Mouse (Mus musculus) hindbrain, postnatal 0 days (tissue): ENCODE data around the gene Tacc2. TPM values are rescaled to one million over a fixed set of nuclear protein-coding genes. Genes with fewer than 3 reads are reported as not detected.

ENCODE experiments used
- ATAC-seq: fragments of 200-750 bp; cut with Nextera tagmentation; 2 replicates; pipeline ENCODE4 v1.8.0; 2017; ENCODE audit warnings: mild to moderate bottlenecking, moderate TSS enrichment, moderate library complexity
- DNase-seq: peaks from one replicate; pipeline ENCODE4 v3.0.0-alpha.2; 2015; ENCODE audit warnings: low spot score
- H3K27ac ChIP-seq: fragments of 300-500 bp; sonication (generic); 2 replicates; pipeline ENCODE4 v1.5.1; 2014; ENCODE audit warnings: mild to moderate bottlenecking
- H3K27me3 ChIP-seq: fragments of 300-500 bp; sonication (generic); 2 replicates; pipeline ENCODE4 v1.6.1; 2014; ENCODE audit warnings: low read length, mixed read lengths; ENCODE audit not compliant: insufficient read depth
- H3K36me3 ChIP-seq: fragments of 300-500 bp; sonication (generic); 2 replicates; pipeline ENCODE4 v1.6.1; 2014; ENCODE audit warnings: low read length, mixed read lengths; ENCODE audit not compliant: insufficient read depth
- H3K4me1 ChIP-seq: fragments of 300-500 bp; sonication (generic); 2 replicates; pipeline ENCODE4 v1.6.1; 2014; ENCODE audit warnings: antibody characterized with exemption, low read length, mixed read lengths; ENCODE audit not compliant: insufficient read depth
- H3K4me2 ChIP-seq: fragments of 300-500 bp; sonication (generic); 2 replicates; pipeline ENCODE4 v1.6.1; 2014; ENCODE audit warnings: low read depth, mild to moderate bottlenecking, low read length, moderate library complexity, mixed read lengths
- H3K4me3 ChIP-seq: fragments of 300-500 bp; sonication (generic); 2 replicates; pipeline ENCODE4 v1.5.1; 2014; ENCODE audit warnings: low read length
- H3K9ac ChIP-seq: fragments of 300-500 bp; sonication (generic); replicated peaks from 2 replicates; pipeline ENCODE4 v1.6.1; 2014; ENCODE audit warnings: mild to moderate bottlenecking, low read length, moderate library complexity, mixed read lengths
- H3K9me3 ChIP-seq: fragments of 300-500 bp; sonication (generic); 2 replicates; pipeline ENCODE4 v1.6.1; 2016; ENCODE audit warnings: low read length, mixed read lengths
- CTCF ChIP-seq: IDR thresholded peaks from 2 replicates; pipeline ENCODE4 v1.5.1; 2016; ENCODE audit warnings: antibody characterized with exemption, control low read depth, low read depth
- WGBS: fragments of 180-500 bp; shearing (Covaris S2); extraction: QIAGEN DNeasy Blood & Tissue Kit; methylation state at CpG from one replicate; pipeline ENCODE4 v1.1.7; 2014; 5-methylcytosine and 5-hydroxymethylcytosine counted together
- polyA plus RNA-seq: library from polyadenylated mRNA; unstranded; fragments of >200 nt; fragmentation: Nextera tagmentation; extraction: Ambion mirVana; gene quantifications from 2 replicates; pipeline ENCODE4 v1.2.1, GENCODE M21; 2015
- total RNA-seq: library from RNA; depleted of rRNA; stranded (reverse); fragments of >200 nt; gene quantifications from 2 replicates; pipeline ENCODE4 v1.2.3, GENCODE M21; 2014

Tacc2 gene
- total and polyA plus RNA-seq, 2 experiments from 2014 or later: 38.4 to 51.8 TPM

- H3K4me1 ChIP-seq: no peaks in the 10 kb centered on the region
- WGBS: 76% methylated on average over 9 of the region's 9 CpGs
- TF ChIP-seq CTCF: no peak
- H3K27me3 ChIP-seq: no peaks in the 10 kb centered on the region
- H3K27ac ChIP-seq: no peak overlapping the region
- no peak overlapping the region for H3K4me2 ChIP-seq
- DNase-seq (no peak), ATAC-seq (no peak)
- H3K4me3 ChIP-seq: no peak overlapping the region
- H3K36me3 ChIP-seq: no peaks in the 10 kb centered on the region
- no peak overlapping the region for H3K9ac ChIP-seq
- no peaks in the 10 kb centered on the region for H3K9me3 ChIP-seq
Observed at GRCm38 (mm10) chr7:130568783-130569436, 8.3 kb upstream of the Tacc2 start.

DNA sequence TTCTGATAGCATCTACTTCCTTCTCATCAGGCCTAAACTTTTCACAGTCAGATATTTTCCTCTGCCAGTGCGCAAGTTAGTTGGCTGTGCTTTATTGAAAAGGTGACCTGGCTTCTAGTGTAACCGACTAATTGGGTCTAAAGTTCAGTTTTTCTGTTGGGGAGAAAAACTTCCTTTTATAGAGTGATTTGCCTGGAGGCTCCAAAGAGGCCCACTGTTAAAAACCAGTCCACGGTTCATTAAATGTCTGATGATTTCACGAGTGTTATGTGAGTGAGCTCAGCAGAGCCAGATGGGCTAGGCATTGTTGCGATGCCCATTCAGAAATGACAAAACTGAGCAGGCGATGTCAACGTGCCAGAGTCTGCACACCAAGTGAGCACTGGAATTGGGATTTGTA is 6.8 kb upstream of the Tacc2 start:
- no peak overlapping the region for H3K9ac ChIP-seq
- H3K27ac ChIP-seq: no peak overlapping the region
- H3K4me2 ChIP-seq: no peak overlapping the region
- no peaks in the 10 kb centered on the region for H3K9me3 ChIP-seq
- no peaks in the 10 kb centered on the region for H3K27me3 ChIP-seq
- no peak for ATAC-seq
- H3K4me1 ChIP-seq: no peaks in the 10 kb centered on the region
- 35% methylated on average over 7 of the region's 7 CpGs for WGBS
- no peak for DNase-seq
- TF ChIP-seq CTCF: no peak
- H3K36me3 ChIP-seq: no peaks in the 10 kb centered on the region
- no peak overlapping the region for H3K4me3 ChIP-seq

GRCm38 (mm10) chr7:130572821-130573220 is 4.4 kb upstream of the Tacc2 start, which contains the start of gene Nsmce4a:
Gene Nsmce4a (minus strand): TSS chr7:130573118.
- Histone ChIP-seq H3K27me3 (no peaks in the 10 kb centered on the region), H3K36me3 (no peaks in the 10 kb centered on the region), H3K9me3 (no peaks in the 10 kb centered on the region), H3K27ac (no peak within 1 kb of the TSS), H3K4me2 (no peak within 1 kb of the TSS), H3K4me3 (no peak within 1 kb of the TSS), H3K4me1 (no peaks in the 10 kb centered on the region), H3K9ac (no peak within 1 kb of the TSS)
- DNase-seq (no peak), ATAC-seq (no peak)
- TF ChIP-seq CTCF: no peak
- whole genome bisulfite sequencing: 86% methylated on average over 8 of the region's 11 CpGs

GRCm38 (mm10) chr7:130573746-130574145 is 3.5 kb upstream of the Tacc2 start:
- Histone ChIP-seq H3K9me3 (no peaks in the 10 kb centered on the region), H3K4me3 (no peak overlapping the region), H3K36me3 (no peaks in the 10 kb centered on the region), H3K27ac (no peak overlapping the region), H3K4me2 (no peak overlapping the region), H3K27me3 (no peaks in the 10 kb centered on the region), H3K4me1 (no peaks in the 10 kb centered on the region), H3K9ac (no peak overlapping the region)
- DNase-seq (no peak), ATAC-seq (no peak)
- no peak for TF ChIP-seq CTCF
- 90% methylated on average over 10 of the region's 10 CpGs for WGBS

- Histone ChIP-seq H3K4me1 (no peaks in the 10 kb centered on the region), H3K9me3 (no peaks in the 10 kb centered on the region), H3K36me3 (no peaks in the 10 kb centered on the region), H3K27me3 (no peaks in the 10 kb centered on the region), H3K9ac (no peak overlapping the region), H3K27ac (no peak overlapping the region), H3K4me2 (peak overlapping the region; percentile 29; the same call in 1 of the 2 replicates), H3K4me3 (no peak overlapping the region)
- ATAC-seq: peak; percentile 45
- WGBS: 25% methylated on average over 13 of the region's 13 CpGs
- TF ChIP-seq CTCF: no peak
- DNase-seq: peak; percentile 58
Observed at GRCm38 (mm10) chr7:130574211-130574991, 2.8 kb upstream of the Tacc2 start.

- DNase-seq: no peak
- Histone ChIP-seq H3K27me3 (no peaks in the 10 kb centered on the region), H3K36me3 (no peaks in the 10 kb centered on the region), H3K4me2 (peak overlapping the region; percentile 38), H3K4me3 (no peak overlapping the region), H3K27ac (no peak overlapping the region), H3K4me1 (no peaks in the 10 kb centered on the region), H3K9ac (no peak overlapping the region), H3K9me3 (no peaks in the 10 kb centered on the region)
- ATAC-seq: no peak
- no peak for TF ChIP-seq CTCF
- WGBS: 19% methylated on average over 10 of the region's 10 CpGs
Observed at GRCm38 (mm10) chr7:130576981-130577380, 257 bp upstream of the Tacc2 start.

DNA sequence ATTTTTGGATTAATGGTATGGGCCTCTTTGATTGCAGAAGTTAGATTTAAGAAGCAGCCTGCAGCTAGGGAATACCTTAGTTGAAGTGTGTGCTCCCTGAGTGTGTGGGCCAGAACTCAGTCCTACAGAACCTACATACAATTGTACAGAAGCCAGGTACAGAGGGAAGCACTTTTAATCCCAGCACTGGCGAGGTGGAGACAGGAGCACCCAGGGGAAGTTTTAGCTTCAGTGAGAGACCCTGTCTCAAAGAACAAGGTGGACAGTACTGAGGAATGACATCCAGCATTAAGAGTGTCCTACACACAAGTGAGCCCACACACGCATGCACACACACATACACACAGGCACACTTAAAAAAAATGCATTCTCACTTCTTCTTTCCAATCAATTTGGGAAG is 828 bp downstream of the Tacc2 start:
- DNase-seq (no peak), ATAC-seq (no peak)
- WGBS: 89% methylated on average over 2 of the region's 2 CpGs
- H3K9me3 ChIP-seq: no peaks in the 10 kb centered on the region
- H3K4me3 ChIP-seq: no peak overlapping the region
- no peak overlapping the region for H3K27ac ChIP-seq
- no peaks in the 10 kb centered on the region for H3K4me1 ChIP-seq
- H3K36me3 ChIP-seq: no peaks in the 10 kb centered on the region
- H3K27me3 ChIP-seq: no peaks in the 10 kb centered on the region
- no peak overlapping the region for H3K9ac ChIP-seq
- TF ChIP-seq CTCF: no peak
- no peak overlapping the region for H3K4me2 ChIP-seq
